Mouse (Mus musculus) kidney, adult 18-20 months (tissue): ENCODE data around the gene Cap2.

Experiments
- DNase-seq: peaks from one replicate; pipeline ENCODE4 v3.0.0; 2021

Cap2 gene

GRCm38 (mm10) chr13:46501800-46502389 is at the start of gene Cap2:
Gene Cap2 (plus strand): TSS chr13:46501848.
- peak; percentile 19 for DNase-seq

GRCm38 (mm10) chr13:46459546-46459945 is 42.1 kb upstream of the Cap2 start:
- no peak for DNase-seq

GRCm38 (mm10) chr13:46462280-46462679 is 39.4 kb upstream of the Cap2 start:
- DNase-seq, result no peak

GRCm38 (mm10) chr13:46463764-46464163 is 37.9 kb upstream of the Cap2 start:
- no peak for DNase-seq

GRCm38 (mm10) chr13:46468251-46468650 is 33.4 kb upstream of the Cap2 start:
- DNase-seq, result no peak

GRCm38 (mm10) chr13:46469536-46469935 is 32.1 kb upstream of the Cap2 start:
- DNase-seq, result no peak

GRCm38 (mm10) chr13:46481271-46481670 is 20.4 kb upstream of the Cap2 start:
- DNase-seq, result no peak

GRCm38 (mm10) chr13:46485605-46486004 is 16.0 kb upstream of the Cap2 start:
- no peak for DNase-seq

GRCm38 (mm10) chr13:46488166-46488565 is 13.5 kb upstream of the Cap2 start:
- DNase-seq, result no peak

- DNase-seq, result no peak
Observed at GRCm38 (mm10) chr13:46490644-46491043, 11.0 kb upstream of the Cap2 start.

- DNase-seq, result no peak
Observed at GRCm38 (mm10) chr13:46502390-46502891, 793 bp downstream of the Cap2 start.

GRCm38 (mm10) chr13:46507944-46508343 is 6.3 kb downstream of the Cap2 start:
- no peak for DNase-seq

- DNase-seq, result no peak
Observed at GRCm38 (mm10) chr13:46508823-46509222, 7.2 kb downstream of the Cap2 start.

GRCm38 (mm10) chr13:46510460-46510859 is 8.8 kb downstream of the Cap2 start:
- DNase-seq, result no peak

- no peak for DNase-seq
Observed at GRCm38 (mm10) chr13:46514484-46514883, 12.8 kb downstream of the Cap2 start.

- no peak for DNase-seq
Observed at GRCm38 (mm10) chr13:46515120-46515523, 13.5 kb downstream of the Cap2 start.

GRCm38 (mm10) chr13:46515524-46515923 is 13.9 kb downstream of the Cap2 start:
- no peak for DNase-seq

GRCm38 (mm10) chr13:46516183-46516582 is 14.5 kb downstream of the Cap2 start:
- DNase-seq, result no peak

GRCm38 (mm10) chr13:46517211-46517685 is 15.6 kb downstream of the Cap2 start:
- DNase-seq, result no peak

- DNase-seq, result no peak
Observed at GRCm38 (mm10) chr13:46521482-46521881, 19.8 kb downstream of the Cap2 start.

- no peak for DNase-seq
Observed at GRCm38 (mm10) chr13:46522798-46523197, 21.1 kb downstream of the Cap2 start.

GRCm38 (mm10) chr13:46523235-46523634 is 21.6 kb downstream of the Cap2 start:
- DNase-seq, result no peak

GRCm38 (mm10) chr13:46523712-46524111 is 22.1 kb downstream of the Cap2 start:
- DNase-seq, result no peak

GRCm38 (mm10) chr13:46525295-46526255 is 23.9 kb downstream of the Cap2 start:
- no peak for DNase-seq
